Mouse (Mus musculus) hindbrain, embryonic 12.5 days (tissue): ENCODE data around the gene Cfap58. TPM values are rescaled to one million over a fixed set of nuclear protein-coding genes. Genes with fewer than 3 reads are reported as not detected.

Source experiments
- ATAC-seq: fragments of 200-750 bp; cut with Nextera tagmentation; 2 replicates; pipeline ENCODE4 v1.8.0; 2017; ENCODE audit warnings: moderate TSS enrichment; ENCODE audit not compliant: low FRiP score
- H3K27ac ChIP-seq: fragments of 300-500 bp; sonication (generic); 2 replicates; pipeline ENCODE4 v1.5.1; 2016; ENCODE audit warnings: mild to moderate bottlenecking
- H3K27me3 ChIP-seq: fragments of 300-500 bp; sonication (generic); 2 replicates; pipeline ENCODE4 v1.6.1; 2016; ENCODE audit warnings: mild to moderate bottlenecking
- H3K36me3 ChIP-seq: fragments of 300-500 bp; sonication (generic); 2 replicates; pipeline ENCODE4 v1.6.1; 2016; ENCODE audit warnings: mild to moderate bottlenecking
- H3K4me1 ChIP-seq: fragments of 300-500 bp; sonication (generic); 2 replicates; pipeline ENCODE4 v1.6.1; 2016
- H3K4me2 ChIP-seq: fragments of 300-500 bp; sonication (generic); replicated peaks from 2 replicates; pipeline ENCODE4 v1.6.1; 2016; ENCODE audit warnings: mild to moderate bottlenecking
- H3K4me3 ChIP-seq: fragments of 300-500 bp; sonication (generic); 2 replicates; pipeline ENCODE4 v1.5.1; 2016; ENCODE audit warnings: mild to moderate bottlenecking
- H3K9ac ChIP-seq: fragments of 300-500 bp; sonication (generic); 2 replicates; pipeline ENCODE4 v1.6.1; 2016; ENCODE audit warnings: mild to moderate bottlenecking, moderate library complexity
- H3K9me3 ChIP-seq: fragments of 300-500 bp; sonication (generic); replicated peaks from 2 replicates; pipeline ENCODE4 v1.6.1; 2016; ENCODE audit warnings: mild to moderate bottlenecking
- WGBS: fragments of 180-500 bp; shearing (Covaris S2); methylation state at CpG from one replicate; pipeline ENCODE4 v1.1.7; 2016; 5-methylcytosine and 5-hydroxymethylcytosine counted together
- polyA plus RNA-seq: library from polyadenylated mRNA; unstranded; fragments of >200 nt; fragmentation: Nextera tagmentation; extraction: Ambion mirVana; gene quantifications from 2 replicates; pipeline ENCODE4 v1.2.1, GENCODE M21; 2016

The Cfap58 gene
- polyA plus RNA-seq, 1 experiment from 2014 or later, result 0.30 TPM

DNA sequence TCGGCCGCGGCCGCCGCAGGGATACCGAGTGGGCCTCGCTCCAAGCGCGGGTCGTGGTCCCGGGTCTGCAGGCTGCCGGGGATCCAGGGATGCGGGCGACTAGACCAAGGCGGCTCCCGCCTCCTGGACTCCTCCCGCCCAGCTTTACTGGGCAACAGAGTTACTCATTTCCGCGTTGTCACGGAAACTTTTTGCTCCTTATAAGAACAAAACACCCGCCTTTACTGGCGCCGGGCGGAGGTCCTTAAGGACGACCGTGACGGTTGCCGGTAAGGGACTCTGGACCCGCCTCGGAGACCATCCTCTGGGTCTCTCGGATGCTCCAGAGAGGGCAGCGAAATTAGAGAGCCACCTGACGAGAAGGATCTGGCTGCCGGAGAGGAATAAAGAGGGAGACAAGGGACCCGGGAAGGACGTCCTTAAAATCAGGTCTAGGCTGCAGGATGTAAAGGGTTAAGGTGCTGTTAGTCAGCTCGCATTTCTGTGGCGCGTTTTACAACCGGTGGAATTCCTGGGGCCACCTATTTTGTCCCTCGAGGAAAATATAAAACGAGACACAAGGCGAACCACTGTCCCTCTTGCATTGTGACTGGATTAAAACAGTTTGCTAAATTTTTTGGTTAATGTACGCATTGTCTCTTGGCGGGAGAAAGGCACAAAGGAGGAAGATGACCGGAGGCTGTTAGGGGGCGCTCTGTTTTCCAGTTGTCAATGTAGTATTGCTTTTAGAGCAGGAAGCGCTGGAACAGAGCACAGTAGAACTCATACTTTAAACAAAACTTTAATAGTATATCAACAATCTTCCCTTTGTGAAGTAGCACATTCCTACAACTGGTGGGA lies 18.1 kb upstream of the Cfap58 start, which contains the start of the genes Cfap43 and Itprip:
TSS of gene Cfap43 (minus strand) at position 162 of the 840 bp plus-strand sequence.
TSS of gene Itprip (minus strand) at position 174 of the 840 bp plus-strand sequence.
- WGBS, result under 1% methylated on average over 48 of the region's 48 CpGs
- Histone ChIP-seq H3K4me3 (peak within 1 kb of the TSS; percentile 85), H3K9ac (peak within 1 kb of the TSS; percentile 85), H3K4me2 (peak within 1 kb of the TSS; percentile 69), H3K27ac (peak within 1 kb of the TSS; percentile 84), H3K9me3 (no peaks in the 10 kb centered on the region), H3K36me3 (no peaks in the 10 kb centered on the region), H3K27me3 (no peaks in the 10 kb centered on the region), H3K4me1 (peaks cover 24% of the 10 kb centered on the region)
- peak; percentile 80 for ATAC-seq

DNA sequence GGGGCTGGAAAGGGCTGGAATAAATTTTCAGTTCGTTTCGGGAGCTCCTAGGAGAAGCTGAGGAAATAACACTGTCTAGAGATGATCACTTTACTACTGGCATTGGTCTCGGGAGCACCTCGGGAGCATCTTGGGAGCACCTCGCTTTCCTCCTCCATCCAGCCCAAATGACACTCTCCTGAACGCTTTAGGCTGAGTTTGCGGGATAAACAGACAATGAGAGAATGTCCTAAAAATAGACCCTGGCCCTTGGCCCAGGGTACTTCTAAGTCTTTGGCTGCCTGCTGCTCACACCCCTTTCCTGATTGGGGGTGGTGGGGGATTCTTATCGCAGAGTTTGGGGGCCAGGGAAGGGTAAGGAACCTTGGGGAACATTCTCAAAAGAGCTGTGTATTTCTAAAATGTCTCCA lies 17.5 kb upstream of the Cfap58 start:
- WGBS, result 7% methylated on average over 8 of the region's 8 CpGs
- Histone ChIP-seq H3K4me2 (peak overlapping the region; percentile 69), H3K9me3 (no peaks in the 10 kb centered on the region), H3K4me3 (peak overlapping the region; percentile 85), H3K27me3 (no peaks in the 10 kb centered on the region), H3K4me1 (peaks cover 24% of the 10 kb centered on the region), H3K27ac (peak overlapping the region; percentile 84; the same call in 1 of the 2 replicates), H3K9ac (peak overlapping the region; percentile 38), H3K36me3 (no peaks in the 10 kb centered on the region)
- ATAC-seq, result no peak

DNA sequence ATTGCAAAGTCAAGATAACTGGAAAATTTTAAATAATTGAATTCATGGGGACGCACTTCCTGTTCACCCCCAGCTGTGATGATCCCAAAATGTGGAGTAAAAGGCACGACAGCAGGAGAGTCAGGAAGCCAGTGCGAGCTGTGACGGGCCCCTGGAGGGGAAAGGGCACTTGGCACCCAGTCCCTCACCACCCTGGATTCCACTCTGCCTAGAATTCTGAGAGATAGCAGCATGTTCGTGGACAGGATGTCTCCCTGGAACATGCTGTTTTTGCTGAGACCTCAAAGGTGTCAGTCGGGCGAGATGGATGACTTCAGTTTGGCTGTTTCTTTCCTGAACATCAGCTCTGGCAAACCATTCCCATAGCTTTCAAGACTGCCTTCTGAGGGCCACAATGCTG lies 11.7 kb upstream of the Cfap58 start:
- Histone ChIP-seq H3K9me3 (no peaks in the 10 kb centered on the region), H3K27ac (no peak overlapping the region), H3K4me2 (no peak overlapping the region), H3K4me1 (no peaks in the 10 kb centered on the region), H3K9ac (no peak overlapping the region), H3K4me3 (no peak overlapping the region), H3K36me3 (no peaks in the 10 kb centered on the region), H3K27me3 (no peaks in the 10 kb centered on the region)
- no peak for ATAC-seq
- 81% methylated on average over 7 of the region's 7 CpGs for WGBS

DNA sequence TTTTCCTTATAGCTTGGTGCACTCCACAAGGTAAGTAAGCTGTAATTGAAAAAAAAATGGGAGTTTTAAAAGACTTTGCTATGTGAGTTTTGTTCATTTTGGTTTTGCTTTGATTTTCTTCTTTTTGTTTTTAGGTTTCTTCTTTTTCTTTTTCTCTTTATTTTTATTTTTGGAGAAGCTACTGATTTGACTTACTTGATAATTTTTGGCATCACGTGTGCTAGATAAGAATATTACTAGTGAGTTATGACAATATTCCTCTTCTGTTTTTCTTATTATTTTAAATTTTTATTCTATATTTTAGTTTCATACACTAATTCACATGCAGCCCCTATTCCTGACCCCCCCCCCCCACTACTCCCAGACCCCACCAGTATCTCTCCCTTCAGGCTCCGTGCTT lies 10.4 kb upstream of the Cfap58 start:
- Histone ChIP-seq H3K9me3 (no peaks in the 10 kb centered on the region), H3K4me2 (no peak overlapping the region), H3K4me1 (no peaks in the 10 kb centered on the region), H3K9ac (no peak overlapping the region), H3K27me3 (no peaks in the 10 kb centered on the region), H3K27ac (no peak overlapping the region), H3K4me3 (no peak overlapping the region), H3K36me3 (no peaks in the 10 kb centered on the region)
- ATAC-seq, result no peak
- WGBS, result 88% methylated on average over 2 of the region's 2 CpGs

DNA sequence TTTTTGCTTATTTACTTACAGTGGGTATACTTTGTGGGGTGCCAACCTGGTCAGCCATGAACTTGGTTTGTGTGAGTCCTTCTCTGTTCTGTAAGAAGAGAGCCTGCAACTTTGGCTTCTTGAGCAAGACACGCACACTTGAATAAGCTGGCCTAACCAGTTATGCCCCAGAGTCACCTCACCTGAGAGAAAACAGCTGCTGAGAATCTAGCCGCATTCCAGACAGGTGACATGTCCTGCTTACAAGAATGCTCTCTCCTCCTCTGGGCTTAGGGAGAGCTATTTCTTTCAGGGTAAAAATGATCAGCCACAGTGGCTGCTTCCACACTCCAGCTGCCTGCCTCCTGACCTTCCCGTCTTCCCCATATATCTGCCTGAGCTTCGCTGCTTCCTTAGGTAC lies 8.4 kb upstream of the Cfap58 start:
- Histone ChIP-seq H3K4me2 (no peak overlapping the region), H3K9me3 (no peaks in the 10 kb centered on the region), H3K27me3 (no peaks in the 10 kb centered on the region), H3K36me3 (no peaks in the 10 kb centered on the region), H3K4me3 (no peak overlapping the region), H3K4me1 (no peaks in the 10 kb centered on the region), H3K27ac (no peak overlapping the region), H3K9ac (no peak overlapping the region)
- ATAC-seq, result no peak
- WGBS, result 78% methylated on average over 4 of the region's 4 CpGs

DNA sequence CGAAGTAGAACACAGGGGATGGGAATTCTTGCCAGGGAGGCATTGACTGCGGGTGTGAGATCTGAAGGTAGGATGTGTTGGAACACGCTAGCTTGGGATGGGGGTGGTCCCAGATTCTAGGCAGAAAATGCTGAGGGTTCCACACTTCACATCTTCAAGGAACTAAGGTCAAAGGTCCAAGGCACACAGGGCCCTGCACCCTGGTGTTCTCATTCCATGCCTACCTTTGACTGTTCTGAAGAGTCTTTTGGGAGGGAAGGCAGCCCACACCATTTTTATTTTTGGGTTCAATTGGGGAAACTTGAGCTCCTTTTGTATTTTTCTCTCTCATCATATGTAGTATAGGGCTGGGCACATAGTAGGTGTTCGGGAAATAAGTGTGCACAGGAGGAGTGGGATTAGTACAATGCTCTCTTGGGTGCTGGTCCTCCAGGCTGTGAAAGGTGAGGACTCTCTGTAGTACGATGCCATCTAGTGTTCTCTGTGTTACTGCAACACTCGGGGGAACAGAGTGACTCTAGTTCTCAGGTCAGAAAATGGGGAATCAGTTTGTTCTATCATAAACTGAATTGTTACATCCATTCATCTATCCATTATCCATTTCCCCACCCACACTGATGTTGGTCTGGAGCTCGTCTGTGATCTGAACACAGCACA lies 5.4 kb upstream of the Cfap58 start:
- no peaks in the 10 kb centered on the region for H3K36me3 ChIP-seq
- no peak overlapping the region for H3K9ac ChIP-seq
- ATAC-seq, result peak; percentile 75
- WGBS, result 44% methylated on average over 7 of the region's 7 CpGs
- peaks cover 1% of the 10 kb centered on the region; the same call in 1 of the 2 replicates for H3K4me1 ChIP-seq
- no peak overlapping the region for H3K4me2 ChIP-seq
- H3K4me3 ChIP-seq, result no peak overlapping the region
- no peaks in the 10 kb centered on the region for H3K9me3 ChIP-seq
- no peak overlapping the region for H3K27ac ChIP-seq
- H3K27me3 ChIP-seq, result no peaks in the 10 kb centered on the region

DNA sequence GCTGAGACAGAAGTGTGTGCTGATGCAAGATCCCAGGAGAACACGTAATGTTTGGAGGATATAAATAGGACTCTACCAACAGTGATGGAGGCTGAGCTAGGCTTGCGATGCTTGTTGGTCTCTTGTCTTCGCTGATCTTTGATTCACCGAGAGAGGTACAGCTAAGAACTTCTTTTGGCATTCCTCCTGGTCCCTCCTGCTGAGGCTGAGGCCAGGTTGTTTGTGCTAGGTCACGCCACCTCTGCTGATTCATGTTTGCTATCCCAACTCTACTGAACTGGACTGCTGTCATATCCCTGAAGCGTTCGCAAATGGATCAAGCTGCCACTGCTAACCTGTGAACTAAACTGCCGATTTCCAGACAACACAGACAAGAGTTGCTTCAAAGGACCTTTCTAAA lies 3.3 kb upstream of the Cfap58 start:
- Histone ChIP-seq H3K27me3 (peaks cover 6% of the 10 kb centered on the region; the same call in 1 of the 2 replicates), H3K4me1 (peaks cover 9% of the 10 kb centered on the region; the same call in 1 of the 2 replicates), H3K27ac (no peak overlapping the region), H3K36me3 (no peaks in the 10 kb centered on the region), H3K4me3 (no peak overlapping the region), H3K9me3 (no peaks in the 10 kb centered on the region), H3K4me2 (no peak overlapping the region), H3K9ac (no peak overlapping the region)
- WGBS, result 91% methylated on average over 8 of the region's 8 CpGs
- ATAC-seq, result no peak

DNA sequence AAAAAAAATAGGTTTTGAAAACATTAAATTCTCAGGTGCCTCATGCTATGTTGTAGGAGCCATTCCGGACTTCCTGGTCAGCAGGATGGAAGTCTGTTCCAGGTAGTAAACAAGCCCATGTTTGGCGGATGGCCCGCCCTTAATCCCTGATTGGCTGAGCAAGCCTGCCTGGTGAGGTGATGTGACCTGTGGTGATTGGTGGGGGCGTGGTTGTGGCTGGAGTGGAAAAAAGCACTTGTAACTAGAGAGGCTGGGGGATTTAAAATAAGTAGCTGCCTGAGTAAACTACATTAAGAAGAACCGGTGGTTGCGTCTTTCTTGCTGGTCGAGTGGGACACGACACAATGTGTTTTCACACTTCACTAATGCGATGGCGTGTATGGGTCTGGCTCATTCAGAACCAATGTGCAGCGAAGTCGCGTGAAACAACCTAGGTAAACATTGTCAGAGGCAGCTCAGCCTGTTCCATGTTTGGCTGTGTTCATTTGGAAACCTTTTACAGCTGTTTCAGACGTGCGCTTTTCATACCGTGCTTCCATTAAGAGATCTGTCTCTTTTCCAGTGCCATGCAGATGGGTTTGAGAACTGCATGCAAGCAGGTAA lies 2.7 kb upstream of the Cfap58 start:
- WGBS, result 74% methylated on average over 16 of the region's 16 CpGs

DNA sequence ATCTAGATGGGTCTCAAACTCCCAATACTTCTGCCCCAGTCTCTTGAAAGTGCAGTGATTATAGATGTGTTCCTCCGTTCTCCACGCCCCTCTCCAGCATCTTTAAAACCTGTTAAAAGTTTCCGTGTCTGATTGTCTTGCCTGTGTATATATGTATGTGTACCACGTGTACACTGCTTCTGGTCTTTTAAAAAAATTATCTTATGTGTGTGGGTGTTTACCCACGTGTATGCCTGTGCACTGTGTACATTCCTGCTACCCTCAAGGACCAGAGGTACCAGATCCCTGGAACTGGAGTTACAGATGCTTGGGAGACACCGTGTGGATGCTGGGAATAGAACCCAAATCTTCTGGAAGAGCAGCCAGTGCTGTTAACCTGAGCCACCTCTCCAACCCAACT lies 1.9 kb upstream of the Cfap58 start:
- Histone ChIP-seq H3K9ac (no peak overlapping the region), H3K9me3 (no peaks in the 10 kb centered on the region), H3K27me3 (peaks cover 10% of the 10 kb centered on the region), H3K27ac (no peak overlapping the region), H3K4me3 (no peak overlapping the region), H3K4me2 (no peak overlapping the region), H3K4me1 (peaks cover 9% of the 10 kb centered on the region; the same call in 1 of the 2 replicates), H3K36me3 (no peaks in the 10 kb centered on the region)
- WGBS, result 84% methylated on average over 6 of the region's 6 CpGs
- ATAC-seq, result no peak

More for the DNA sequence above, 2.7 kb upstream of the Cfap58 start:
- Histone ChIP-seq H3K9me3 (no peaks in the 10 kb centered on the region), H3K36me3 (no peaks in the 10 kb centered on the region), H3K9ac (no peak overlapping the region), H3K4me2 (no peak overlapping the region), H3K27ac (no peak overlapping the region), H3K4me3 (no peak overlapping the region), H3K27me3 (peaks cover 7% of the 10 kb centered on the region), H3K4me1 (peaks cover 9% of the 10 kb centered on the region; the same call in 1 of the 2 replicates)
- ATAC-seq, result no peak

DNA sequence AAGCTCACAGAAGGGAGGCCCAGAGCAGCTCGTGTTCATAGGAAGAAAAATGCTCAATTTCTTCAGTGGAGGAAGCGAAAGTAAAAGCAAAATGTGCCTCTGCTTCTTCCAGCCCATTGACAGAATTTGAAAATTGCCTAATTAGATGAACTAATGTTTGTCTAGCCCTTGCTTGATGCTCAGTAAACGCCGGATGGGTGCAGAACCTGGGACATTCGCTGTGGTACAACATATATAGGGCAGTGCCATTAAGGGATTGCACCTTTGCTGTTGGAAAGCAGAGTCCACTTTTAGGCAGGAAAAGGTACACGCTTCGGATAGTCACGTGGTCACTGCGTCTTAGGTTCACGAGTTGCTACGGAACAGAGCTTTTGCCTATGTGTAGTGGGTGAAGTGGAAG lies 985 bp upstream of the Cfap58 start:
- Histone ChIP-seq H3K27me3 (peaks cover 10% of the 10 kb centered on the region), H3K4me2 (no peak overlapping the region), H3K9me3 (no peaks in the 10 kb centered on the region), H3K36me3 (no peaks in the 10 kb centered on the region), H3K4me3 (no peak overlapping the region), H3K9ac (no peak overlapping the region), H3K27ac (no peak overlapping the region), H3K4me1 (peaks cover 9% of the 10 kb centered on the region; the same call in 1 of the 2 replicates)
- ATAC-seq, result no peak
- 89% methylated on average over 11 of the region's 11 CpGs for WGBS

DNA sequence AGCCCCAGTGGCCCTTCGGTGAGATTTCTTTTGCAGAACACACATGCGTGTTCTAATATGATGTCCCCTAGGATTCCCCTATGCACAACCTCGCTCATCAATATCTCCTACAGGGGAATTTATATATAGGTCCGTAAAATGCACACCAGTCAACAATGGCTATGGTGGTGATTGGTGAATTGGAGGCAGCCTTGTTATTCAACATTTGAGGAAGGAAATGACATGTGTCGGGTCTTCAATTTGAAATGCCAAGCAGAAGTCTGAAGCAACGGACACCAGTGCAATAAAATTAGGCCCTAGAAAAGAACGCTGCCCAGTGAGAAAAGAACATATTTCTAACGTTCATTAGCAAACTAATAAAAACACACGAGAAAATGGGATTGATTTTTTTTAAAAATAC lies 537 bp upstream of the Cfap58 start:
- Histone ChIP-seq H3K4me3 (0 out of 2 replicates have a peak overlapping the region, but pooled peaks have one; percentile 33), H3K9me3 (no peaks in the 10 kb centered on the region), H3K9ac (no peak overlapping the region), H3K4me1 (peaks cover 9% of the 10 kb centered on the region; the same call in 1 of the 2 replicates), H3K36me3 (no peaks in the 10 kb centered on the region), H3K27me3 (peaks cover 10% of the 10 kb centered on the region), H3K4me2 (peak overlapping the region; percentile 71), H3K27ac (no peak overlapping the region)
- 63% methylated on average over 9 of the region's 9 CpGs for WGBS
- ATAC-seq, result no peak

DNA sequence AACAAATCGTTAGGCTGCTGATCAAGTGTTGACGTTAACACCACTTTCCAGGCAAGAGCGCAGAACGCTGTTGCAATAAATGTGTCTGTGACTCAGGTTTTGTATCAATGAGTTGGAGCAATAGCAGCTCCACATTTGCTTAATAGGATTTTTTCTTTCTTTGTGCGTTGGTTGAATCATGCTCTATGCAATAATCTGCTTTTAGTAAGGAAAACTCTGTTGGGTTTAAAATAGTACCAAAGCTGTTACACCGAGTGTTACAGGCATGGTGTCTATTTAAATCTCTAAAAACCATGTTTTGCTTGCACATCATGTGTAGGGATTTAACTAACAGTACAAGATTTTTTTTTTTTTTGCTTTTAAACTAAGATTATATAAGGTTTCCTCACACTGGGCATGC lies 1.9 kb downstream of the Cfap58 start:
- Histone ChIP-seq H3K4me2 (no peak overlapping the region), H3K36me3 (no peaks in the 10 kb centered on the region), H3K27me3 (peaks cover 10% of the 10 kb centered on the region), H3K9me3 (no peaks in the 10 kb centered on the region), H3K4me1 (peaks cover 9% of the 10 kb centered on the region; the same call in 1 of the 2 replicates), H3K4me3 (no peak overlapping the region), H3K9ac (no peak overlapping the region), H3K27ac (no peak overlapping the region)
- WGBS, result 91% methylated on average over 6 of the region's 6 CpGs
- ATAC-seq, result no peak
